Mouse (Mus musculus): ENCODE measurements around the gene Aox1. TPM values are rescaled to one million over a fixed set of nuclear protein-coding genes. Genes with fewer than 3 reads are reported as not detected.
A peak's percentile ranks its signal among the peaks of the same experiment; 100 is the strongest.
"Not testable (repeated sequence)": the region's sequence is repeated elsewhere in the genome, so short reads cannot be mapped to it uniquely, and the experiment has no call there.

Aox1 gene
- 0.16 TPM in 2 replicates for polyA plus RNA-seq (2014; fragmentation: Nextera tagmentation; extraction: Ambion mirVana)

DNA sequence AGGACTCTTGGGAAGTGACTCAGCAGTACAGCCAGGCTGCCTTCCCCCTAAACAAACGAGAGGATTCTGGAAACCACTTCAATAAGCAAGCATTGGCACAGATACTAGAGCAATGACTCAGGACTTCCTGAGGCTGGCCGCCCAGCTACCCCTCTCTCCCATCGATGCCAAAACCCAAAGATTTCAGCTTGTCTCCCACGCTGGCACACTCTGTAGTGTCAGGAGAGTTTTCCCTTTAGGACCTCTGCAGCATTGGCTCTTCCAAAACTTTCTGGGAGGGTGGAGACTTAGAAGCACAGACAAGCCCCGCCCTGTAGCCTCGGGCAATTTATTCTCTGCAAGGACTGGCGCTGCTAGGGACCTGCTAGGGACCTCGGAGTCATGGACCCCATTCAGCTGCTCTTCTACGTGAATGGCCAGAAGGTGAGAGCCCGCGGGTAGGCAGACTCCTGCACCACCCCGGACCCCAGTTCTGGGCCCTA lies at the start of gene Aox1:
Gene Aox1, plus strand, starts transcription at position 296 of the 482 bp plus-strand sequence.
- no peak within 1 kb of the TSS for H3K4me3 ChIP-seq (ENCODE audit: low read depth, low read length)
- 17% methylated on average over 12 of the region's 12 CpGs for WGBS

DNA sequence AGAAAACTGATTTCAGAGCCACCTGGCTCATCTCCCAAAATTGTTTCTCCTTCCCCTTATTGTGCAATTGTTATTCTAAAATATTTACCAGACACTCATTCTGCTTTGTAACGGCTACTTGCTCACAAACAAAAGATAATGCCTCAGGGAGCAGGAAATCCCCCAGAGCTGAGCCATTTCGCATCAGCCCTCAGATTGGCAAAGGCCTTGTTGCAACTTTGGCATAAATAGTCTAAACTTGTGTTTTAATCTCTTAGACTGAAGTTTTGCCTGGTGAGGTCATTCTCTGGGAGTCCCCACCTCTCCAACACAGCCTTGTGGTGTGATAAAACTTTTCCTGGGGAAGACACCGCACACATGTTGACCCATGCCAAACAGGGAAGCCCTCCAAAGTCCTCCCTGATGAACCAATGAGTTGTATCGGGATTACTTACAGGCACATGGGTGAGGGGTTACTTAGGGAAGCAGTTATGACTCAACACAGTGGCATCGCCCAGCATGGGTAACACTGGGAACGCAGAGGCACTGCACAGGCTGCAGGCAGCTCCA lies 40.6 kb upstream of the Aox1 start:
- Histone ChIP-seq H3K4me2 (ENCODE audit: low read depth) (no peak overlapping the region), H3K4me1 (ENCODE audit: control insufficient read depth, insufficient read depth, low read length) (no peaks in the 10 kb centered on the region), H3K9ac (ENCODE audit: low read length) (no peak overlapping the region), H3K27ac (ENCODE audit: low read depth, low read length) (no peak overlapping the region), H3K27me3 (ENCODE audit: control insufficient read depth, insufficient read depth, low read length) (no peaks in the 10 kb centered on the region), H3K4me3 (ENCODE audit: low read depth, low read length) (no peak overlapping the region), H3K9me3 (ENCODE audit: control insufficient read depth, low read length) (no peaks in the 10 kb centered on the region), H3K36me3 (ENCODE audit: control insufficient read depth, insufficient read depth, low read length) (no peaks in the 10 kb centered on the region)
- no peak for DNase-seq (ENCODE audit: low spot score)
- WGBS, result 78% methylated on average over 6 of the region's 6 CpGs
- no peak for ATAC-seq (ENCODE audit: insufficient read depth, low FRiP score, low TSS enrichment)

More for the DNA sequence above, at the start of gene Aox1:
- Histone ChIP-seq H3K9ac (ENCODE audit: low read length) (0 out of 2 replicates have a peak within 1 kb of the TSS, but pooled peaks have one; percentile 3), H3K4me2 (ENCODE audit: low read depth) (peak within 1 kb of the TSS; percentile 9), H3K36me3 (ENCODE audit: control insufficient read depth, insufficient read depth, low read length) (no peaks in the 10 kb centered on the region), H3K27ac (ENCODE audit: low read depth, low read length) (no peak within 1 kb of the TSS), H3K4me1 (ENCODE audit: control insufficient read depth, insufficient read depth, low read length) (0 out of 2 replicates have a peak, but pooled peaks cover 3% of the 10 kb centered on the region), H3K9me3 (ENCODE audit: control insufficient read depth, low read length) (no peaks in the 10 kb centered on the region), H3K27me3 (ENCODE audit: control insufficient read depth, insufficient read depth, low read length) (no peaks in the 10 kb centered on the region)
- DNase-seq (ENCODE audit: low spot score) (peak; percentile 16), ATAC-seq (ENCODE audit: insufficient read depth, low FRiP score, low TSS enrichment) (no peak)

- no peak overlapping the region for H3K4me2 ChIP-seq (ENCODE audit: low read depth)
- H3K27ac ChIP-seq (ENCODE audit: low read depth, low read length), result no peak overlapping the region
- no peak overlapping the region for H3K9ac ChIP-seq (ENCODE audit: low read length)
- H3K27me3 ChIP-seq (ENCODE audit: control insufficient read depth, insufficient read depth, low read length), result no peaks in the 10 kb centered on the region
- no peak overlapping the region for H3K4me3 ChIP-seq (ENCODE audit: low read depth, low read length)
- no peak for DNase-seq (ENCODE audit: low spot score)
- H3K4me1 ChIP-seq (ENCODE audit: control insufficient read depth, insufficient read depth, low read length), result no peaks in the 10 kb centered on the region
- H3K36me3 ChIP-seq (ENCODE audit: control insufficient read depth, insufficient read depth, low read length), result no peaks in the 10 kb centered on the region
- no peak for ATAC-seq (ENCODE audit: insufficient read depth, low FRiP score, low TSS enrichment)
- WGBS, result 86% methylated on average over 2 of the region's 2 CpGs
- no peaks in the 10 kb centered on the region for H3K9me3 ChIP-seq (ENCODE audit: control insufficient read depth, low read length)
Observed at GRCm38 (mm10) chr1:57991277-57991676, 38.5 kb upstream of the Aox1 start.

DNA sequence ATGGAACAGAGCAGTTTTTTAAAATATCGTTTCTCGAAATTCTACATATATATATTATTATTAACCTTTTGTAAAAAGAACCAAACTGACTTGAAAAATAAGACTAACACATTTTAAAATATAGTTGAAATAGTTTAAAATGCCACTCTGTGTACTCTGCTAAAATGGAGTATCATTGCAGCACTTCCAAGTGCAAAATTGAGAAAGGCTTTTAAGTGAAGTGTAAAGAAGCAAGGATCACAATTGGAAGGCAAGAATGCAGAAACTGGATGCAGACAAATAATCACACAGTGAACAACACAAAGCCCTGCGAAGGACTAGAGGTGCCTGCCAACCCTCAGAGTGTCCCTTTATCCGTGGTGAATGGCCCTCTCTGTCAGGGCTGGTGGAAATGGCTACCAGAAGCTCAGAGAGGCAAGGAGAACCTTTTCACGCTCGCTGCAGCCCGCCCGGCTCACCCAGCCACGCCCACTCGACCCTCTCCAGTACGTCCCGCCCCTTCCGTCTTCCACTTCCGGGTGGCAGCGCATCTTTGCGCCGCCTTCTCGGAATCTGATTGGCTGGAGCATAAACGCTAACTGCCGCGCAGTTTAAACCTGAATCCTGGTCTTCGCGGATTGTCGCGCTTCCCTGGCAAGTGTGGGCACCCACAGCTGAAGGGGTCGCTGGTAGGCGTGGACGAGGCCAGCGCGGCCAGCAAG lies 34.1 kb upstream of the Aox1 start, which contains the start of gene Sgo2a:
Gene Sgo2a, plus strand, starts transcription at position 540 of the 701 bp plus-strand sequence.
- H3K4me2 ChIP-seq (ENCODE audit: low read depth), result peak within 1 kb of the TSS; percentile 79
- H3K9ac ChIP-seq (ENCODE audit: low read length), result peak within 1 kb of the TSS; percentile 70
- H3K36me3 ChIP-seq (ENCODE audit: control insufficient read depth, insufficient read depth, low read length), result no peaks in the 10 kb centered on the region
- no peaks in the 10 kb centered on the region for H3K27me3 ChIP-seq (ENCODE audit: control insufficient read depth, insufficient read depth, low read length)
- H3K4me3 ChIP-seq (ENCODE audit: low read depth, low read length), result peak within 1 kb of the TSS; percentile 81
- ATAC-seq (ENCODE audit: insufficient read depth, low FRiP score, low TSS enrichment) (peak; percentile 98), DNase-seq (ENCODE audit: low spot score) (peak; percentile 96)
- no peaks in the 10 kb centered on the region for H3K9me3 ChIP-seq (ENCODE audit: control insufficient read depth, low read length)
- peaks cover 10% of the 10 kb centered on the region for H3K4me1 ChIP-seq (ENCODE audit: control insufficient read depth, insufficient read depth, low read length)
- H3K27ac ChIP-seq (ENCODE audit: low read depth, low read length), result peak within 1 kb of the TSS; percentile 54; the same call in 1 of the 2 replicates
- WGBS, result 6% methylated on average over 30 of the region's 30 CpGs

GRCm38 (mm10) chr1:57996133-57996615 lies 33.6 kb upstream of the Aox1 start:
- no peak; the same call in none of the 2 replicates for ATAC-seq (ENCODE audit: insufficient read depth, low FRiP score, low TSS enrichment)
- no peak for DNase-seq (ENCODE audit: low spot score)
- Histone ChIP-seq H3K4me3 (ENCODE audit: low read depth, low read length) (peak overlapping the region; percentile 81), H3K36me3 (ENCODE audit: control insufficient read depth, insufficient read depth, low read length) (no peaks in the 10 kb centered on the region), H3K27ac (ENCODE audit: low read depth, low read length) (0 out of 2 replicates have a peak overlapping the region, but pooled peaks have one; percentile 53), H3K27me3 (ENCODE audit: control insufficient read depth, insufficient read depth, low read length) (no peaks in the 10 kb centered on the region), H3K4me2 (ENCODE audit: low read depth) (peak overlapping the region; percentile 79), H3K4me1 (ENCODE audit: control insufficient read depth, insufficient read depth, low read length) (peaks cover 10% of the 10 kb centered on the region), H3K9me3 (ENCODE audit: control insufficient read depth, low read length) (no peaks in the 10 kb centered on the region), H3K9ac (ENCODE audit: low read length) (peak overlapping the region; percentile 70)
- under 1% methylated on average over 29 of the region's 29 CpGs for whole genome bisulfite sequencing

DNA sequence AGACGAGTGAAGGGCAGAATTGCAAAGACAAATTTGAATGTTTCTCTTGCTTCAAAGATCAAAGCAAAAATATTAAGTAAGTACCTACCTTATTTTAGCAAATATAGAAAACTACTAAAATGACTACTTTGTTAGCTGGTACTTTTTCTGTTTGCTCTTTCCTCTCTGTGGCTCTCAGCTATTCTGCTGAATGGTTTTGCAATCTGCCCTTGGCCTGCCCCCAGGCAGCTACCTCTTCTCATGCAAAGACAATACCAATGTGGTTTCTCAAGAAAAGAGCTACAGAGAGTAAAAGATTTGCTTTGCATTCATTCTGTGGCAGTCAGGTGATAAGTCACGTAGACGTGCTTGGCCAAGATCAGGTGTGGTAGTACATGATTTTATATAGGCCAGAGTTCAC lies 31.6 kb upstream of the Aox1 start:
- Histone ChIP-seq H3K36me3 (ENCODE audit: control insufficient read depth, insufficient read depth, low read length) (no peaks in the 10 kb centered on the region), H3K9ac (ENCODE audit: low read length) (no peak overlapping the region), H3K4me1 (ENCODE audit: control insufficient read depth, insufficient read depth, low read length) (peaks cover 10% of the 10 kb centered on the region), H3K4me2 (ENCODE audit: low read depth) (no peak overlapping the region), H3K27me3 (ENCODE audit: control insufficient read depth, insufficient read depth, low read length) (no peaks in the 10 kb centered on the region), H3K4me3 (ENCODE audit: low read depth, low read length) (no peak overlapping the region), H3K9me3 (ENCODE audit: control insufficient read depth, low read length) (no peaks in the 10 kb centered on the region), H3K27ac (ENCODE audit: low read depth, low read length) (no peak overlapping the region)
- WGBS, result 90% methylated on average over 3 of the region's 3 CpGs
- no peak for DNase-seq (ENCODE audit: low spot score)
- no peak for ATAC-seq (ENCODE audit: insufficient read depth, low FRiP score, low TSS enrichment)

GRCm38 (mm10) chr1:58006388-58006787 lies 23.3 kb upstream of the Aox1 start:
- not testable (repeated sequence) for H3K27ac ChIP-seq (ENCODE audit: low read depth, low read length); H3K36me3 ChIP-seq (ENCODE audit: control insufficient read depth, insufficient read depth, low read length); H3K27me3 ChIP-seq (ENCODE audit: control insufficient read depth, insufficient read depth, low read length); H3K9me3 ChIP-seq (ENCODE audit: control insufficient read depth, low read length); H3K4me3 ChIP-seq (ENCODE audit: low read depth, low read length); H3K4me2 ChIP-seq (ENCODE audit: low read depth); ATAC-seq (ENCODE audit: insufficient read depth, low FRiP score, low TSS enrichment); H3K4me1 ChIP-seq (ENCODE audit: control insufficient read depth, insufficient read depth, low read length); DNase-seq (ENCODE audit: low spot score); H3K9ac ChIP-seq (ENCODE audit: low read length)
- 96% methylated on average over 7 of the region's 7 CpGs for WGBS

DNA sequence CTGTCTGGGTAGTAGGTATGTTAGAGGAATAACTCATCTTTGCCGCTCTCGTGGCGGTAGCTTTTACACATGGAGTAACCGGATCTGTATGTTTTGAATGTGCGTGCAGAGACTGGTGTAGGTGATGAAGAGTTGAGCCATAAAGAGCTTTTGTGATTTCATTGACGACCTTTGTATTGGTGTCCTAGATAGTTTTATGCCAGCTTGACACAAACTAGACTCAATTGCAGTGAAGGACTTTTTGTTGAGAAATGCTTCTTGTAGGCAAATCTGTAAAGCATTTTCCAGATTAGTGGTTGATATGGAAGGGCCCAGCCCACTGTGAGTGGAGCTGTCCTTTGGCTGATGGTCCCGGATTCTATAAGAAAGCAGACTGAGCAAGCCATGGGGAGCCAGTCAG lies 10.9 kb upstream of the Aox1 start, which contains the start of gene Kctd18:
Gene Kctd18, minus strand, starts transcription at position 101 of the 400 bp plus-strand sequence.
- DNase-seq (ENCODE audit: low spot score) (no peak), ATAC-seq (ENCODE audit: insufficient read depth, low FRiP score, low TSS enrichment) (no peak)
- 95% methylated on average over 7 of the region's 7 CpGs for WGBS
- H3K4me2 ChIP-seq (ENCODE audit: low read depth), result no peak within 1 kb of the TSS
- H3K27ac ChIP-seq (ENCODE audit: low read depth, low read length), result no peak within 1 kb of the TSS
- H3K36me3 ChIP-seq (ENCODE audit: control insufficient read depth, insufficient read depth, low read length), result peaks cover 13% of the 10 kb centered on the region
- H3K9ac ChIP-seq (ENCODE audit: low read length), result no peak within 1 kb of the TSS
- no peaks in the 10 kb centered on the region for H3K4me1 ChIP-seq (ENCODE audit: control insufficient read depth, insufficient read depth, low read length)
- H3K9me3 ChIP-seq (ENCODE audit: control insufficient read depth, low read length), result no peaks in the 10 kb centered on the region
- H3K4me3 ChIP-seq (ENCODE audit: low read depth, low read length), result no peak within 1 kb of the TSS
- H3K27me3 ChIP-seq (ENCODE audit: control insufficient read depth, insufficient read depth, low read length), result no peaks in the 10 kb centered on the region

Data from neural tube, embryonic 11.5 days (tissue).